Mouse (Mus musculus) olfactory bulb, adult 2 months (tissue): Measurements from ENCODE around the gene Cxcr4. TPM values are rescaled to one million over a fixed set of nuclear protein-coding genes. Genes with fewer than 3 reads are reported as not detected.

Experiments
- H3K27ac ChIP-seq: fragments of 200-500 bp; 2 replicates; pipeline ENCODE4 v1.5.1; 2012; ENCODE audit warnings: low read depth, low read length; ENCODE audit not compliant: insufficient read depth
- H3K4me1 ChIP-seq: fragments of 200-500 bp; 2 replicates; pipeline ENCODE4 v1.6.1; 2012; ENCODE audit warnings: low read length; ENCODE audit not compliant: control insufficient read depth, insufficient read depth
- H3K4me3 ChIP-seq: fragments of 200-500 bp; 2 replicates; pipeline ENCODE4 v1.5.1; 2012; ENCODE audit warnings: mild to moderate bottlenecking, low read depth, low read length, moderate library complexity; ENCODE audit not compliant: insufficient read depth
- CTCF ChIP-seq: fragments of 200-500 bp; IDR thresholded peaks from 2 replicates; pipeline ENCODE4 v1.5.1; 2012; ENCODE audit warnings: low read depth, mild to moderate bottlenecking, low read length, moderate library complexity; ENCODE audit not compliant: insufficient read depth
- POLR2A ChIP-seq: fragments of 200-500 bp; IDR thresholded peaks from 2 replicates; pipeline ENCODE4 v1.6.1; 2012; ENCODE audit warnings: mild to moderate bottlenecking, low read depth, low read length, moderate library complexity; ENCODE audit not compliant: insufficient read depth
- WGBS: fragments of 180-500 bp; shearing (Covaris S2); methylation state at CpG from one replicate; pipeline ENCODE4 v1.1.7; 2018; 5-methylcytosine and 5-hydroxymethylcytosine counted together
- polyA plus RNA-seq: library from polyadenylated mRNA; stranded (reverse); fragments of >200 nt; gene quantifications from 2 replicates; pipeline ENCODE4 v1.2.4, GENCODE M21; 2012; ENCODE audit warnings: low replicate concordance; ENCODE audit not compliant: missing spikeins, insufficient read depth, insufficient read length

Cxcr4 gene
- polyA plus RNA-seq, 1 experiment: not detected

GRCm38 (mm10) chr1:128543137-128543536, 49.0 kb downstream of the Cxcr4 start:
- no peak for TF ChIP-seq CTCF
- H3K4me1 ChIP-seq: no peaks in the 10 kb centered on the region
- 100% methylated on average over 2 of the region's 2 CpGs for WGBS
- no peak overlapping the region for H3K27ac ChIP-seq
- no peak overlapping the region for H3K4me3 ChIP-seq

GRCm38 (mm10) chr1:128542555-128542954, 49.5 kb downstream of the Cxcr4 start:
- H3K4me1 ChIP-seq: no peaks in the 10 kb centered on the region
- TF ChIP-seq CTCF: no peak
- TF ChIP-seq POLR2A: no peak
- no peak overlapping the region for H3K27ac ChIP-seq
- H3K4me3 ChIP-seq: no peak overlapping the region
- WGBS: 72% methylated on average over 3 of the region's 3 CpGs

GRCm38 (mm10) chr1:128540213-128540612, 51.9 kb downstream of the Cxcr4 start:
- Histone ChIP-seq H3K4me1 (no peaks in the 10 kb centered on the region), H3K4me3 (no peak overlapping the region), H3K27ac (no peak overlapping the region)
- 88% methylated on average over 2 of the region's 2 CpGs for WGBS
- TF ChIP-seq POLR2A (no peak), CTCF (no peak)

- 30% methylated on average over 10 of the region's 10 CpGs for WGBS
- no peak overlapping the region for H3K27ac ChIP-seq
Observed at GRCm38 (mm10) chr1:128539555-128539954, 52.5 kb downstream of the Cxcr4 start.

More at GRCm38 (mm10) chr1:128539555-128539954, 52.5 kb downstream of the Cxcr4 start:
- no peak overlapping the region for H3K4me3 ChIP-seq
- TF ChIP-seq CTCF: no peak
- no peak for TF ChIP-seq POLR2A
- no peaks in the 10 kb centered on the region for H3K4me1 ChIP-seq

Other genes with a start within 250 kb of the Cxcr4 start
- gene Mcm6, start 232.6 kb downstream of the Cxcr4 start, polyA plus RNA-seq: not detected in 2 replicates
- not detected in 2 replicates for gene Dars, start 174.9 kb downstream of the Cxcr4 start, polyA plus RNA-seq